Mouse (Mus musculus): Measurements from ENCODE around the gene Clpp.
A peak's percentile ranks its signal among the peaks of the same experiment; 100 is the strongest.

DNA sequence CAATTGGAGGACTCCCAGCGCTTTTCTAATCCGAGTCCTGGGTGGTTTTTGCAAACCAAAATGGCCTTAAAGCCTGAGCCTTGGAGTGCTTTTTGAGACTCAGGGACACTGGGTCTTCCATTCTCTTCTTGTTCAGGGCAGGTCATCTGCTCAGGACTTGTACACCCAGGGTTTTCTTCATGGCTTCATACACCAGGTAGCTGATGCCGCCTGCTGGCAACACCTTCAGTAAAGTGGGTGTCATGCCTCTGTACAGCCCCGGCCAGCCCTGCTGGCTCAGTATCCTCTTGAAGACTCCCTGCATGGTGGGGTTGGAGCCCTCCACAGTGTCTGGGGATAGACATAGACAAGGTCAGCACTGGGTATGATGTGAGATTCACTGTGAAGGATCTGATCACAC is 42.7 kb downstream of the Clpp start:
- TF ChIP-seq POLR2A (IDR thresholded peaks at IDR 0.05; ENCODE audit: control insufficient read depth, low read depth, low read length) (0 out of 2 replicates have a peak, but pooled peaks have one; percentile 11), CTCF (IDR thresholded peaks at IDR 0.05; ENCODE audit: control insufficient read depth, insufficient read depth, insufficient replicate concordance, low read depth, low read length) (no peak)

Data from testis, adult 2 months (tissue).